Mouse (Mus musculus) liver, adult 2 months (tissue): Measurements from ENCODE around the gene Cd247. TPM values are rescaled to one million over a fixed set of nuclear protein-coding genes. Genes with fewer than 3 reads are reported as not detected.

Experiments
- DNase-seq: peaks from one replicate; pipeline ENCODE4 v3.0.0-alpha.2; 2011; ENCODE audit warnings: low read depth, low spot score; ENCODE audit errors: extremely low read depth
- H3K27ac ChIP-seq: fragments of 200-500 bp; replicated peaks from 2 replicates; pipeline ENCODE4 v1.5.1; 2012; ENCODE audit warnings: low read depth, mild to moderate bottlenecking, control low read depth, inconsistent platforms, low read length; ENCODE audit not compliant: insufficient read depth
- H3K27me3 ChIP-seq: fragments of 200-500 bp; 2 replicates; pipeline ENCODE4 v1.6.1; 2012; ENCODE audit warnings: mild to moderate bottlenecking, moderate library complexity, low read length, inconsistent platforms; ENCODE audit not compliant: control insufficient read depth, insufficient read depth
- H3K36me3 ChIP-seq: fragments of 200-500 bp; 2 replicates; pipeline ENCODE4 v1.6.1; 2012; ENCODE audit warnings: low read length, inconsistent platforms; ENCODE audit not compliant: control insufficient read depth, insufficient read depth
- H3K4me1 ChIP-seq: fragments of 200-500 bp; 2 replicates; pipeline ENCODE4 v1.6.1; 2011; ENCODE audit warnings: low read length; ENCODE audit not compliant: control insufficient read depth, insufficient read depth
- H3K4me3 ChIP-seq: fragments of 200-500 bp; 2 replicates; pipeline ENCODE4 v1.5.1; 2011; ENCODE audit warnings: low read depth, mild to moderate bottlenecking, control low read depth, low read length, moderate library complexity; ENCODE audit not compliant: insufficient read depth
- H3K79me2 ChIP-seq: fragments of 200-500 bp; 2 replicates; pipeline ENCODE4 v1.6.1; 2012; ENCODE audit warnings: inconsistent platforms, mild to moderate bottlenecking, low read length, moderate library complexity; ENCODE audit not compliant: control insufficient read depth, insufficient read depth
- H3K9ac ChIP-seq: fragments of 200-500 bp; 2 replicates; pipeline ENCODE4 v1.6.1; 2012; ENCODE audit warnings: low read depth, mild to moderate bottlenecking, control low read depth, inconsistent platforms, low read length
- CTCF ChIP-seq: fragments of 200-500 bp; IDR thresholded peaks from 2 replicates; pipeline ENCODE4 v1.5.1; 2011; ENCODE audit warnings: low read depth, low read length, control low read depth
- POLR2A ChIP-seq: fragments of 200-500 bp; IDR thresholded peaks from 2 replicates; pipeline ENCODE4 v1.6.1; 2011; ENCODE audit warnings: low read length, control low read depth; ENCODE audit not compliant: insufficient read depth; ENCODE audit errors: extremely low read depth
- WGBS: fragments of 180-500 bp; shearing (Covaris S2); methylation state at CpG from one replicate; pipeline ENCODE4 v1.1.7; 2018; 5-methylcytosine and 5-hydroxymethylcytosine counted together
- polyA plus RNA-seq: library from polyadenylated mRNA; depleted of rRNA; stranded (reverse); fragments of >200 nt; gene quantifications from 2 replicates; pipeline ENCODE4 v1.2.3, GENCODE M21; 2012
- total RNA-seq: library from RNA; depleted of rRNA; stranded (reverse); fragments of >200 nt; gene quantifications from 2 replicates; pipeline ENCODE4 v1.2.3, GENCODE M21; 2014

Cd247 gene
- total and polyA plus RNA-seq, 2 experiments = 0.55 to 0.64 TPM

DNA sequence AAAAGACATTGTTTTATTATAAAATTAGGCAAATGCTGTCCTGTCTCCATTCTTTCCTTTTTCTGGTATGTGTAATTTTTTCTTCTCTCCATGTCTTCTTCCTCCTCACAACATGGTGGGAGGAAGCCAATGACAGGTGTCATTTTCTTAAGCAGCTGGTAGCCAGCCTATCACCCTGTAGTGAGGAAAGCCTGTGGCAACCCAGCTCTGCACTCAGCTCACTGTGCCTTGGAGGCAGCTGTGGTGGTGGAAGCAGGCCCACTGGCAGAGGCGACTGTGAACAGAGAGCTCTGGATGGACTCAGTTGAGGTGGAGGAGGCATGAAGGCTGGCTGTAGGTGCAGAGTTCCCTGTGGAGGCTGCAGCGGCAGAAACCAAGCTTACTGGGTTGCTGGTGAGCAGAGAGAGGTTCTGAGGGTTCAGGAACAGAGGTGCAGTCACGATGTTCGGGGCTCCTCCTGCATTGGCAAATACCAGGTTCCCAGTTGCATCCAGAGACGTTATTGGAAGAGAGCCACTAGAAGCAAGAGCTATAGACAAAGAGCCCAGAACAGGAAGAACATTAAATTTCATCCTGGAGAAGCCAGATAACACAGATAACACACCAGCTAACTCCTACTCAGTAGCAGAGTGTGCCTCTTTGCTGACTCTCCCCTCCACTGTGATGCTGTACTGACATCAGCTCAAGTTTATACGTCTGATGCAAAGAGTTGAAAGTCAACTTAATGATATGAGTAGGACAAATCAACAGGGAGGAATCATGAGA, 87.2 kb downstream of the Cd247 start:
- no peaks in the 10 kb centered on the region for H3K4me1 ChIP-seq
- no peak overlapping the region for H3K9ac ChIP-seq
- no peak for DNase-seq
- H3K36me3 ChIP-seq = peaks cover 23% of the 10 kb centered on the region
- H3K27ac ChIP-seq = no peak overlapping the region
- WGBS = 86% methylated on average over 6 of the region's 6 CpGs
- H3K79me2 ChIP-seq = no peaks in the 10 kb centered on the region
- no peak overlapping the region for H3K4me3 ChIP-seq
- TF ChIP-seq POLR2A = no peak
- no peak for TF ChIP-seq CTCF
- no peaks in the 10 kb centered on the region for H3K27me3 ChIP-seq

GRCm38 (mm10) chr1:165878751-165879150, 90.3 kb downstream of the Cd247 start:
- Histone ChIP-seq H3K79me2 (no peaks in the 10 kb centered on the region), H3K9ac (no peak overlapping the region), H3K4me1 (no peaks in the 10 kb centered on the region), H3K36me3 (peaks cover 28% of the 10 kb centered on the region), H3K27ac (no peak overlapping the region), H3K4me3 (no peak overlapping the region), H3K27me3 (no peaks in the 10 kb centered on the region)
- peak; percentile 54 for DNase-seq
- TF ChIP-seq POLR2A = no peak
- no peak for TF ChIP-seq CTCF
- WGBS = 82% methylated on average over 2 of the region's 2 CpGs

GRCm38 (mm10) chr1:165882146-165882900, 93.8 kb downstream of the Cd247 start:
- WGBS = 92% methylated on average over 8 of the region's 8 CpGs
- TF ChIP-seq CTCF (no peak), POLR2A (no peak)
- no peak overlapping the region for H3K9ac ChIP-seq
- H3K4me3 ChIP-seq = no peak overlapping the region
- H3K36me3 ChIP-seq = peaks cover 19% of the 10 kb centered on the region
- H3K79me2 ChIP-seq = no peaks in the 10 kb centered on the region
- no peak for DNase-seq
- H3K27ac ChIP-seq = no peak overlapping the region
- H3K4me1 ChIP-seq = no peaks in the 10 kb centered on the region
- H3K27me3 ChIP-seq = no peaks in the 10 kb centered on the region

GRCm38 (mm10) chr1:165891686-165892085, 103.2 kb downstream of the Cd247 start:
- Histone ChIP-seq H3K79me2 (no peaks in the 10 kb centered on the region), H3K4me1 (no peaks in the 10 kb centered on the region), H3K36me3 (peaks cover 35% of the 10 kb centered on the region), H3K4me3 (no peak overlapping the region), H3K27me3 (no peaks in the 10 kb centered on the region), H3K9ac (no peak overlapping the region), H3K27ac (no peak overlapping the region)
- DNase-seq = no peak
- TF ChIP-seq CTCF = no peak
- TF ChIP-seq POLR2A = no peak
- WGBS = 92% methylated on average over 2 of the region's 2 CpGs

DNA sequence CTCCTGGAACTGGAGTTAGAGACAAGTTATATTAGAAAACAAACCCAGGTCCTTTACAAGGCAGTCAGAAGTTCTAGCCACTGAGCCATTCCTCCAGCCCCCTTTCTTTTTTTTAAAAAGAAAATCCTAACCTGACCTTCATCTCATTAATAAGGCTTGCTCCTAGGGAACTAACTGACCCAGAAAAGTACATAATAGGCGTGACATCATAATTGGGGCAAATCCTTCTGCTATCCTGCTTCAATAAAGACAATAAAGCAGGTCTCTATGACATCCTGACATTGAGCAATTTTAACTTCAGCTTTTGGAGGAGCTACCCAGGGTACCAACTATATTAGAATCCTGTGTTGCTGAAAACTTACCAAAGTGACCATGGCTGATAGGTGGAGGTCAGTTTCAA, 115.1 kb downstream of the Cd247 start:
- no peak overlapping the region for H3K9ac ChIP-seq
- no peaks in the 10 kb centered on the region for H3K27me3 ChIP-seq
- TF ChIP-seq CTCF = no peak
- TF ChIP-seq POLR2A = no peak
- no peak overlapping the region for H3K27ac ChIP-seq
- 96% methylated on average over 1 of the region's 1 CpGs for WGBS
- no peak overlapping the region for H3K4me3 ChIP-seq
- H3K79me2 ChIP-seq = no peaks in the 10 kb centered on the region
- H3K36me3 ChIP-seq = peaks cover 23% of the 10 kb centered on the region
- no peak for DNase-seq
- no peaks in the 10 kb centered on the region for H3K4me1 ChIP-seq
